Mouse (Mus musculus) kidney, adult 2 months (tissue): ENCODE results near the gene Dhh.

Experiments used
- CTCF ChIP-seq: fragments of 200-500 bp; conservative IDR thresholded peaks from 2 replicates; pipeline ENCODE4 v1.5.1; 2011; ENCODE audit warnings: low read depth, mild to moderate bottlenecking, control low read depth, low read length, moderate library complexity, mixed read lengths; ENCODE audit not compliant: insufficient read depth, insufficient read length
- POLR2A ChIP-seq: fragments of 200-500 bp; IDR thresholded peaks from one replicate; pipeline ENCODE4 v1.6.1; 2011; ENCODE audit warnings: low read depth, low read length, control low read depth

DNA sequence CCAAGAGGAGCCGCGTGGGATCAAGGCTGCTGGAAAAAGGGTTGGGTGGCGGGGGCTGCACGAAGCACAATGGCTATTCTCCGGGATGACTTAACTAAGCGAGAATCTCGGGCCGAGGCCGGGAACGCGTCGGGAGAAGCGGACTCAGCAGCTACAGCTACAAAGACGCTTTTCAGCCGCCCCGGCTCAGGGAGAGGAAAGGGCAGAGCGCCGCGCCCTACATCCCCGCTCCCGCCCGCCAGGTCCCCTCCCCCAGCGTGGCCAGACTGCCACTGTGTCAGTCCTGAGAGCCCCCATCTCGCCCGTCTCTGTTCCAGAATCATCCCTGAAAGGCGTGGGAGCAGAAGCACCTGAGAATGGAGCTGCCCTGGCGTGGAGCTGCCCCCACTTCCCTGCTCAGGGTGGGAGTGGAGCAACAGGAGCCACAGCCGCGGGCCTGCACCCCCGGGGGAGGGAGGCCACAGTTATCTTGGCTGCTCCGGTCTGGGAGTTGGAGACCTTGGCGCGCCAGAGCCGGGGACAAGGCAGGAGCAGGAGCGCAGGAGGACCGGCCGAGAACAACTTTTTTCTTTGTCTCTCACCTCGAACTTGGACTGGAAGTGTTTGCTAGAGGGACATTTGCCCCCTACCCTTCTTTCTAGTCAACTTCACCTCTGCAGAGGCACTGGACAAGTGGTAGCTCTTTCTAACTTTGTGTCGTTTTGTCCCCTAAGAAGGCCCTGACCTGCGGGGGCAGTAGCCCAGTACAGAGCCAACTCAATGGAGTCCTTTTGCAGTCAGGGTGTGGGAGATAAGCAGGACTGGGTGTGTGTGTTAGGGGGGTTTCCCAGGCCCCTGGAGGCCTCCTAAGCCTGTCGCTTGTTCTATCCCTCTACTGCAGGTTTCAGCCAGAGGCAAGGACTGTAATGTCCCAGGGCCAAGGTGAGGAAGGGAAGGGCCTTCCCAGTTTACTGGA is 2.4 kb downstream of the Dhh start:
- TF ChIP-seq CTCF, result no peak
- TF ChIP-seq POLR2A, result no peak
